Mouse (Mus musculus): ENCODE data around the gene Sh2b1. TPM values are rescaled to one million over a fixed set of nuclear protein-coding genes. Genes with fewer than 3 reads are reported as not detected.
A peak's percentile ranks its signal among the peaks of the same experiment; 100 is the strongest.

Gene Sh2b1
- total RNA-seq, 2 experiments from 2014 or later = 55.3 to 59.5 TPM

DNA sequence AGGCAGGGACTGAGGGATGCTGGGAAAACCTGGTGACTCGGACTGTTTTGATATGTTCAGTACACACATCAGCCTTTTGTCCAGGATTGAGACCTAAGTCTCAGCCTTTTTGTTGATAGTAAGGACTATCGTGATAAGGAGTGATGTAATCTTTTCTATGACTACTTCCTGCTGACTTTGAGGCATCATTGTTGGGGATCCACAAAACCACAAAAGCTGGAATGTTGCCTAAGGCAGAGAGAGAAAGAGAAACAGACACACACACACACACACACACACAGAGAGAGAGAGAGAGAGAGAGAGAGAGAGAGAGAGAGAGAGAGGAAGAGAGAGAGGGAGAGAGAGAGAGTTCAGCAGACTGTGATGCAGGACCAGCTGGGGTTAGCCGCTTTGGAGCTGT, 56.7 kb downstream of the Sh2b1 start:
- no peak for DNase-seq

DNA sequence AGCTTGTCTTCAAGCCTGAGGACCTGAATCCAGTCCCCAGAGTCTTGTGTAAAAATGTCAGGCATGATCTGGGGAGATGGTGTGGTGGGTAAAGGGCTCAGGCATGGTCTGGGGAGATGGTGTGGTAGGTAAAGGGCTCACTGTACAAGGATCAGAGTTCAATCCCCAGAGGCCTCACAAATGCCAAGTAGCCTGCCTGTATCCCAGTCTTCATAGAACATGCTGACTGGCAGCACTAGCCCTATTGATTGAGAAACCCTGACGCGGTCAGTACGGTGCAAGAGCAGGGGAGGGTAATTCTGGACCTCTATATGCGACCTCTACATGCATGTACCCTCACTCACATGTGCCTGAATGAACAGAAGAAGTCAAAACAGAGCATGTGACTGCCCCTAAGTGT, 57.6 kb downstream of the Sh2b1 start:
- peak in 1 of 2 experiments; percentile 27 for DNase-seq

DNA sequence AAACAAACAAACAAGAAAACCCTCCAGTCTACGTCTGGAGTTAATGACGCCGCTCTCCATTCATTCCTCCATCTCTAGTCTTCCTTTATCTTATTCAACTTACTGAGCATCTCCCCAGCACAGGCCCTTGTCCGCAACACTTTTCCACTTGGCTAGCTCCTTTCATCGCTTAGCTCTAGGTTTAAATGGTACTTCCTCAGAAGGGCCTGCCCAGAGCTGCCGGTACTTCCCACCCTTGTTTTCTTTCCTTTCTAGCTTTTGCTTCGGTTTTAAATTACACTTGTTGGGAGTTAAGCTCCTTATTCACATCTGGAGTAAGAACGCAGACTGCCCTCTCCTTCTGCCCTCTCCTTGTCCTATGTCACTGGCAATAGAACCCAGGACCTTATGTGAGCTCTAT, 58.2 kb downstream of the Sh2b1 start:
- no peak for DNase-seq

Other genes with a start within 250 kb of the Sh2b1 start
- 10 to 100 TPM; 23.3 to 88.8 TPM for gene Sbk1, start 202.8 kb downstream of the Sh2b1 start, total RNA-seq (2021)
- gene Lat, start 105.9 kb downstream of the Sh2b1 start, total RNA-seq (2021) = under 1 TPM; 0.36 to 0.60 TPM
- 10 to 100 TPM; 35.5 to 37.4 TPM for gene Spns1, start 98.0 kb downstream of the Sh2b1 start, total RNA-seq (2021)
- 1 to 10 TPM; 6.5 TPM for gene Nfatc2ip, start 78.7 kb downstream of the Sh2b1 start, total RNA-seq (2021)
- under 1 TPM in 1 of 2 experiments, not detected in 1; 0.82 TPM for gene Cd19, start 60.5 kb downstream of the Sh2b1 start, total RNA-seq (2021)
- 10 to 100 TPM; 48.4 to 72.8 TPM for gene Rabep2, start 46.7 kb downstream of the Sh2b1 start, total RNA-seq (2021)
- under 1 TPM in 1 of 2 experiments, not detected in 1; 0.33 TPM for gene Atp2a1, start 12.3 kb downstream of the Sh2b1 start, total RNA-seq (2021)
- 100 to 1,000 TPM; 219 to 221 TPM for gene Tufm, start 11.9 kb upstream of the Sh2b1 start, total RNA-seq (2021)
- gene Atxn2l, start 28.0 kb upstream of the Sh2b1 start, total RNA-seq (2021) = 100 to 1,000 TPM in 1 of 2 experiments, 10 to 100 TPM in 1; 82.9 to 112 TPM
- gene Eif3c, start 91.0 kb upstream of the Sh2b1 start, total RNA-seq (2021) = 100 to 1,000 TPM; 243 to 301 TPM
- 1 to 10 TPM; 1.5 TPM for gene Apobr, start 109.5 kb upstream of the Sh2b1 start, total RNA-seq (2021)
- gene Cln3, start 110.4 kb upstream of the Sh2b1 start, total RNA-seq (2021) = 10 to 100 TPM; 34.8 to 40.0 TPM
- not detected for gene Il27, start 119.5 kb upstream of the Sh2b1 start, total RNA-seq (2021)
- 10 to 100 TPM; 20.8 to 27.0 TPM for gene Nupr1, start 155.4 kb upstream of the Sh2b1 start, total RNA-seq (2021)
- 10 to 100 TPM; 39.0 to 41.7 TPM for gene Sgf29, start 173.9 kb upstream of the Sh2b1 start, total RNA-seq (2021)
- 10 to 100 TPM; 34.1 to 52.7 TPM for gene Sult1a1, start 201.0 kb upstream of the Sh2b1 start, total RNA-seq (2021)
- gene Bola2, start 220.0 kb upstream of the Sh2b1 start, total RNA-seq (2021) = 10 to 100 TPM; 94.8 to 98.1 TPM
- 10 to 100 TPM in 1 of 2 experiments, 1 to 10 TPM in 1; 8.7 to 14.8 TPM for gene Slx1b, start 220.4 kb upstream of the Sh2b1 start, total RNA-seq (2021)
- 10 to 100 TPM; 10.1 to 11.6 TPM for gene Coro1a, start 232.4 kb upstream of the Sh2b1 start, total RNA-seq (2021)